Mouse (Mus musculus): Measurements from ENCODE around the gene Krcc1. TPM values are rescaled to one million over a fixed set of nuclear protein-coding genes. Genes with fewer than 3 reads are reported as not detected.
"Not testable (repeated sequence)": the region's sequence is repeated elsewhere in the genome, so short reads cannot be mapped to it uniquely, and the experiment has no call there.

Krcc1 gene
- polyA plus RNA-seq, 1 experiment from 2014 or later = 48.2 TPM

DNA sequence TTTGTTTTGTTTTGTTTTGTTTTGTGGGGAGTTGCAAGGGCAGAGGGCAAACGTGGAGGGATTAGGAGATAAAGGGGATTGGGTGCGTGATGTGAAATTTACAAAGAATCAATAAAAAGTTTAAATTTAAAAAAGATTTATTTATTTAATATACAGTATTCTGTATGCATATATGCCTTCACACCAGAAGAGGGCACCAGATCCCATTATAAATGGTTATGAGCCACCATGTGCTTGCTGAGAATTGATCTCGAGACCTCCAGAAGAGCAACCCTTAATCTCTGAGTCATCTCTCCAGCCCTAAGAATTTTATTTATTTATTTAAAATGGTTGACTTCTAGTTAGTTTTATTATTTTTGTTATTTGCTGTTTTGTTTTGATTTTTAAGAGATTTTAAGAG is 28.2 kb upstream of the Krcc1 start:
- Histone ChIP-seq H3K4me2 (no peak overlapping the region), H3K27me3 (no peaks in the 10 kb centered on the region), H3K4me1 (no peaks in the 10 kb centered on the region), H3K4me3 (no peak overlapping the region), H3K9ac (no peak overlapping the region), H3K36me3 (no peaks in the 10 kb centered on the region), H3K9me3 (no peaks in the 10 kb centered on the region), H3K27ac (no peak overlapping the region)
- WGBS = 90% methylated on average over 3 of the region's 3 CpGs
- ATAC-seq (ENCODE audit: insufficient number of reproducible peaks, low FRiP score, low TSS enrichment, low read depth) = no peak

DNA sequence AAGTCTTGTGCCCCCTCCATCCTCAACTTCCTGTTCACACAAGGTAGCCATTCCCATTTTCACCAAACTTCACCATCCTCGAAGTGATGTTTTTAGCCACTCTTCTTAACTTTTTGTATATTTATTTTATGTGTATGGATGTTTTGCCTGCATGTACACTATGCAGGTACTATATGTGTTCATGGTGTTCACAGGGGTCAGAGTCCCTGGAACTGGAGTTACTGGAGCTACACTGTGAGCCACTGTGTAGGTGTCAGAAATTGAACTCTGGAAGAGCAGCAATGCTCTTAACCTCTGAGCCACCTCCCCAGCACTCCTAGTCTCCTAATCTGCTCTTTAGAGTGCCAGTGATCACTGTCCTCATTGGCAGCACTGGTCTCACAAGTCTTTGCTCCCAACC is 23.1 kb upstream of the Krcc1 start:
- no peak for ATAC-seq (ENCODE audit: insufficient number of reproducible peaks, low FRiP score, low TSS enrichment, low read depth)
- 80% methylated on average over 1 of the region's 1 CpGs for WGBS
- Histone ChIP-seq H3K4me1 (no peaks in the 10 kb centered on the region), H3K4me2 (no peak overlapping the region), H3K9me3 (no peaks in the 10 kb centered on the region), H3K36me3 (no peaks in the 10 kb centered on the region), H3K9ac (no peak overlapping the region), H3K27ac (no peak overlapping the region), H3K27me3 (no peaks in the 10 kb centered on the region), H3K4me3 (no peak overlapping the region)

DNA sequence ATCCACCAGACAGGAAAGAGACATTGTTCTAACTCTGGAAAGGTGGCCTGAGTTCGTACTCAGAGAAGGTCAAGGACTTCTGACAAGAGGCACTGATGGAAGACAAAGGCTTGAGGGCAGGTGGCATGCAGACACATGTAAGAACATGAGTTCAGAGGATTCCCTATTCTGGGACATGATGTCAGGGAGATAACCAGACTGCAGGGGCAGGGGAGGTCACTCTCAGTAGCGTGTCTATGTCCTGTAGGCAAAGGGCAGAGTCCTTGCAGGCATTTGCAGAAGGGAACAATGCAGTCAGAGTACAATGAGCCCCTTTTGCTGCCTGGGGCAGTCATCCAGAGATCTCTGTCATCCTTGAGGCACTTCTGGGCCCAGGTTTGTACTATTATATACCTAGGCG is 21.9 kb upstream of the Krcc1 start:
- no peaks in the 10 kb centered on the region for H3K4me1 ChIP-seq
- no peak overlapping the region for H3K9ac ChIP-seq
- H3K4me3 ChIP-seq = no peak overlapping the region
- no peaks in the 10 kb centered on the region for H3K36me3 ChIP-seq
- 71% methylated on average over 3 of the region's 3 CpGs for WGBS
- H3K27ac ChIP-seq = no peak overlapping the region
- H3K27me3 ChIP-seq = no peaks in the 10 kb centered on the region
- H3K9me3 ChIP-seq = no peaks in the 10 kb centered on the region
- H3K4me2 ChIP-seq = no peak overlapping the region
- ATAC-seq (ENCODE audit: insufficient number of reproducible peaks, low FRiP score, low TSS enrichment, low read depth) = no peak

DNA sequence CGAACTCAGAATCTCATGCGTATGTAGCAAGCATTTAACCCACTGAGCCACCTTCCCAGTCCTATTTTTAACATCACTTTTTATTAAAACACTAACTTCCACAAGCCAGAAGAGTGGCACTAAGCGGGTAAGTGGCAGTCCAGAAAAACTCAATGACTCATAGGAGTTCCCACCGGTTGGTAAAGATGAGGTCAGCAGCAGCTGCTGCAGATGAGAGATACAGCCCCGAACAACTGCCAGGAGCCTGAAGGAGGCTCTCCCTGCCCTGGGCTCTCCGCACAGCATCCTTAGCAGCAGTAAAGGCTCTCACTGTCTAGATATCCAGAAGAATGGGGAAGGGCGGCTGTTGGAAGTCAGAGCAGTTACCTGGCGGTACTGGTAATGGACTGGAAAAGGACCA is 20.5 kb upstream of the Krcc1 start:
- Histone ChIP-seq H3K9ac (no peak overlapping the region), H3K27ac (no peak overlapping the region), H3K36me3 (no peaks in the 10 kb centered on the region), H3K9me3 (no peaks in the 10 kb centered on the region), H3K4me3 (no peak overlapping the region), H3K4me1 (no peaks in the 10 kb centered on the region), H3K27me3 (no peaks in the 10 kb centered on the region), H3K4me2 (no peak overlapping the region)
- 81% methylated on average over 8 of the region's 8 CpGs for WGBS
- ATAC-seq (ENCODE audit: insufficient number of reproducible peaks, low FRiP score, low TSS enrichment, low read depth) = no peak

DNA sequence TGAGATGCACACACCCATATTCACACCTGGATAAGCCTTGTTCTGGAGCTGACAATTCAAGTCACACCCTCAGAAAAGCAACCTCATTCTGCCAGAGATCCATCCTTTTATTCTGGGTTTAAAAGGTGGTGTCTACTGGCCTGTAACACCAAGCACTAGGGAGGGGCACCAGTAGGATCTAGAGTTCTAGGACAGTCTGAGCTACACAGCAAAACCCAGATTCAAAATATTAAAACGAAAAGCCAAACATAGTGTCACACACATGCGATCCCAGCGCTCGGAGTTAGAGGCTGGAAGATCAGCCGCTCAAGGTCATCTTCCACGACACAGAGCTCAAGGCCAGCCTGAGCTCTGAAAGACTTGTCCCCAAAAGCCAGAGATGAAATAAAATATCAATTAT is 17.0 kb upstream of the Krcc1 start:
- Histone ChIP-seq H3K36me3 (no peaks in the 10 kb centered on the region), H3K9me3 (no peaks in the 10 kb centered on the region), H3K9ac (no peak overlapping the region), H3K27me3 (no peaks in the 10 kb centered on the region), H3K27ac (no peak overlapping the region), H3K4me3 (no peak overlapping the region), H3K4me2 (no peak overlapping the region), H3K4me1 (no peaks in the 10 kb centered on the region)
- ATAC-seq (ENCODE audit: insufficient number of reproducible peaks, low FRiP score, low TSS enrichment, low read depth) = no peak
- 90% methylated on average over 6 of the region's 6 CpGs for WGBS

DNA sequence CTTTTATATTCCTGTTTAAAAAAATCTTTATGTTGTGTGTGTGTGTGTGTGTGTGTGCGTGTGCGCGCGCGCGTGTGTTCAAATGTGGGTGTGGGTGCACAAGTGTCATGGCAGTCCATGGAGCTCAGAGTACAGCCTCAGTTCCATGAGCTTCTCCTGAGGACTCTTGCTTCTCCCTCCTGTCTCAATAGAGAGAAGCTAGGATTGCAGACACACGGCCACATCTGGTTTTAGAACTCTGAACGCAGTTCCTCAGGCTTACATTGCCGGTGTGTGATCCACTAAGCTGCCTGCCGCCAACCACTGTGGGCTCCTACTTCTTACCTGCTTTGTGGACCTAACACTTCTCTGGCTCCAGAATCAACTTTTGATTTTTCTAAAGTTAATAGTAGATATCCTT is 15.3 kb upstream of the Krcc1 start:
- Histone ChIP-seq H3K27me3 (no peaks in the 10 kb centered on the region), H3K4me2 (no peak overlapping the region), H3K4me1 (no peaks in the 10 kb centered on the region), H3K9ac (no peak overlapping the region), H3K27ac (no peak overlapping the region), H3K36me3 (no peaks in the 10 kb centered on the region), H3K4me3 (no peak overlapping the region), H3K9me3 (no peaks in the 10 kb centered on the region)
- no peak for ATAC-seq (ENCODE audit: insufficient number of reproducible peaks, low FRiP score, low TSS enrichment, low read depth)
- 87% methylated on average over 10 of the region's 10 CpGs for WGBS

DNA sequence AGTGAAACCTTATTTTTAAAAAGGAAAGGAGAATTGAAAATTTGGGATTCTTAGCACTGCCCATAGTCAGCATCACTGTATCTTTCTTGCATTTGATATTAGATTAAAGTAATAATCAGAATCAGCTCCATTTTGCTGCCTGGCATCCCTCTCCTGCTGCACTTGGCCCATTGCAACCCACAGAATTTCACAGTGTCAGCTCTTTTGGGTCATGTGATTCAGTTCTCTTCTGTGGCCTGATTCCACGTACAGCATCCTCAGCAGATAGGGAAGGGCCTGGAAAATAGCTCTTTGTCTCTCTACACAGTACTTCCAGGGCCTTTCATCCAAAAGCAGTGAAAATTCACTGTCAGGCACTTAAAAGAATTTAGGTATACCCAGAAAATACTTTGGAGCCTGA is 14.1 kb upstream of the Krcc1 start:
- H3K9me3 ChIP-seq = no peaks in the 10 kb centered on the region
- no peaks in the 10 kb centered on the region for H3K36me3 ChIP-seq
- ATAC-seq (ENCODE audit: insufficient number of reproducible peaks, low FRiP score, low TSS enrichment, low read depth) = no peak
- H3K9ac ChIP-seq = no peak overlapping the region
- H3K27me3 ChIP-seq = no peaks in the 10 kb centered on the region
- H3K4me1 ChIP-seq = no peaks in the 10 kb centered on the region
- H3K4me2 ChIP-seq = no peak overlapping the region
- H3K27ac ChIP-seq = no peak overlapping the region
- H3K4me3 ChIP-seq = no peak overlapping the region
- 58% methylated on average over 1 of the region's 1 CpGs for WGBS

DNA sequence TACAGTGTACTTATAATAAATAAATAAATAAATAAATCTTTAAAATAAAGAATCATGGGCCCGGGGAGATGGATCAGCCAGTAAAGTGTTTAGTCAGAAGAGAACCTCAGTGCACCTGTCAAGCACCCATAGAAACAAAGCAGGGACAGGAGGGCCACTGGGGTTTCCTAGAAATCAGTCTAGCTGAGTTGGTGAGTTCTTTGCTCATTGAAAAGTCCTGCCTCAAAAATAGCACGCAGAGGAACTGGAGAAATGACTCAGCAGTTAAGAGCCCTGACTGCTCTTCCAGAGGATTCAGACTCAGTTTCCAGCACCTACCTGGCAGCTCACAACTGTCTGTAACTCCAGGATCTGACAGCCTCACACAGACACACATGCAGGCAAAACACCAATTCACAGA is 12.9 kb upstream of the Krcc1 start:
- no peaks in the 10 kb centered on the region for H3K27me3 ChIP-seq
- WGBS = 78% methylated on average over 2 of the region's 2 CpGs

DNA sequence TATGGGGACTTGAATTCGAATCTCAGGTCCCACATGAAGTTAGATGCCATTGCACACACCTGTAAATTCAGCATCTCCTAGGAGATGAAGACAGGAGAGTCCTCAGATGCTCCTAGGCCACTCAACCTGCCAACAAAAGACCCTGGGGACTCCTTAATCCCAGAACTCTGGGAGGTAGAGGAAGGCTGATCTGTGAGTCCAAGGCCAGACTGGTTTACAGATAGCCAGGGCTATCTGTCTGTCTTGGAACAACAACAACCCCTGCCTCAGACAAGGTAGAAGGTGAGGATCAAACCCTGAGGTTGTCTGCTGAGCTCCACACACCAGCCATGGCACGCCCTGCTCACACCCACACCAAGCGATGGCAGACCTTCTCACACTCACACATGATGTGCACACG is 12.3 kb upstream of the Krcc1 start:
- Histone ChIP-seq H3K4me3 (no peak overlapping the region), H3K36me3 (no peaks in the 10 kb centered on the region), H3K9ac (no peak overlapping the region), H3K9me3 (no peaks in the 10 kb centered on the region), H3K27ac (no peak overlapping the region), H3K4me1 (no peaks in the 10 kb centered on the region), H3K27me3 (no peaks in the 10 kb centered on the region), H3K4me2 (no peak overlapping the region)
- 86% methylated on average over 4 of the region's 4 CpGs for WGBS
- no peak for ATAC-seq (ENCODE audit: insufficient number of reproducible peaks, low FRiP score, low TSS enrichment, low read depth)

More for the DNA sequence above, 12.9 kb upstream of the Krcc1 start:
- no peaks in the 10 kb centered on the region for H3K4me1 ChIP-seq
- H3K27ac ChIP-seq = no peak overlapping the region
- no peaks in the 10 kb centered on the region for H3K9me3 ChIP-seq
- H3K9ac ChIP-seq = no peak overlapping the region
- H3K4me3 ChIP-seq = no peak overlapping the region
- H3K4me2 ChIP-seq = no peak overlapping the region
- H3K36me3 ChIP-seq = no peaks in the 10 kb centered on the region
- ATAC-seq (ENCODE audit: insufficient number of reproducible peaks, low FRiP score, low TSS enrichment, low read depth) = no peak

DNA sequence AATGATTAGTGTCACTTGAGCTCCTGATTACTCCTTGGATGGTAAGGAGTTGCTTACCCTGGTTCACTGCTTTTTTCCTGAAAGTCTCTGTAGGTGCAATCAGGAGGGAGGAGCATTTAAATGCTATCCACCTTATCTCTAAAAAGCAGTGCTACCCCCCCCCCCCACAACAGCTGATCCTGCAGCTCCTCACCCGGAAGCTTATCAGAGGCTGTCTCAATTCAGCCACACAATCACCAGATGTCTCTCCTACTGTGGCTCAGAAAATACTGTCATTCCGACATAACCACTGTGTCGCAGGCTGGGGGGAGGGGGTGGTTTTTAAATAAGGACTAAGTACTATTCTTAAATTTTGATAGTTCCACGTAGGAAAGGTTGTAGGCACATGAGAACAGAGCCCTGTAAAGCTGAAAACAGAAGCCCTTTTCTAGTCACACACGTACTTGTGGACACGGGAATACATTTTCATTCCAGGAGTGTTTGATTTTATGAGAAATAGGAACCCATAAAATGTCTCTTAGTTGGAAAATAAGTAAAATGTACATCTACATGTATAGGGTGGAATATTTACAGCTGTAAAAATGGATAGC is 11.3 kb upstream of the Krcc1 start:
- Histone ChIP-seq H3K4me2 (no peak overlapping the region), H3K27me3 (no peaks in the 10 kb centered on the region), H3K36me3 (no peaks in the 10 kb centered on the region), H3K4me3 (no peak overlapping the region), H3K9me3 (no peaks in the 10 kb centered on the region), H3K9ac (no peak overlapping the region), H3K4me1 (no peaks in the 10 kb centered on the region), H3K27ac (no peak overlapping the region)
- no peak for ATAC-seq (ENCODE audit: insufficient number of reproducible peaks, low FRiP score, low TSS enrichment, low read depth)
- WGBS = 27% methylated on average over 6 of the region's 6 CpGs

DNA sequence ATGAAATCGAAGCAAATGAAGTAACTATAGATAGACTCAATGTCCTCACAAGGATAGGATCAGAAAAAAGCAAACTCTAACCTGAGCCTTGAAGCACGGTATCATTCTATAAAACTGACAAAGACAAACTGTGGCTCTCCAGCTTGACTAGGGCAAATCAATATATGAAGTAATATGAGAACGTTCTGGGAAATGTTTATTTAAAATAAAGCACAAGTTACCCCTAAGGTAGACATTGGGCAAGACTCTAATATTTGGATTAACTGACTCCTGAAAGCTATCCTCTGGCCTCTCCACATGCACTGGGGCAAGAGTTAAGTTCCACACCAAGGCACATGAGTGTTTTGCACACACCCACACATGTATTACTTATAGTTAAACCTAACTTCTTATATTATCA is 10.4 kb upstream of the Krcc1 start:
- H3K4me3 ChIP-seq = no peak overlapping the region
- no peak overlapping the region for H3K4me2 ChIP-seq
- H3K27ac ChIP-seq = no peak overlapping the region
- no peaks in the 10 kb centered on the region for H3K4me1 ChIP-seq
- ATAC-seq (ENCODE audit: insufficient number of reproducible peaks, low FRiP score, low TSS enrichment, low read depth) = no peak
- no peaks in the 10 kb centered on the region for H3K27me3 ChIP-seq
- H3K9me3 ChIP-seq = no peaks in the 10 kb centered on the region
- WGBS = 77% methylated on average over 3 of the region's 3 CpGs
- H3K9ac ChIP-seq = no peak overlapping the region
- H3K36me3 ChIP-seq = no peaks in the 10 kb centered on the region

DNA sequence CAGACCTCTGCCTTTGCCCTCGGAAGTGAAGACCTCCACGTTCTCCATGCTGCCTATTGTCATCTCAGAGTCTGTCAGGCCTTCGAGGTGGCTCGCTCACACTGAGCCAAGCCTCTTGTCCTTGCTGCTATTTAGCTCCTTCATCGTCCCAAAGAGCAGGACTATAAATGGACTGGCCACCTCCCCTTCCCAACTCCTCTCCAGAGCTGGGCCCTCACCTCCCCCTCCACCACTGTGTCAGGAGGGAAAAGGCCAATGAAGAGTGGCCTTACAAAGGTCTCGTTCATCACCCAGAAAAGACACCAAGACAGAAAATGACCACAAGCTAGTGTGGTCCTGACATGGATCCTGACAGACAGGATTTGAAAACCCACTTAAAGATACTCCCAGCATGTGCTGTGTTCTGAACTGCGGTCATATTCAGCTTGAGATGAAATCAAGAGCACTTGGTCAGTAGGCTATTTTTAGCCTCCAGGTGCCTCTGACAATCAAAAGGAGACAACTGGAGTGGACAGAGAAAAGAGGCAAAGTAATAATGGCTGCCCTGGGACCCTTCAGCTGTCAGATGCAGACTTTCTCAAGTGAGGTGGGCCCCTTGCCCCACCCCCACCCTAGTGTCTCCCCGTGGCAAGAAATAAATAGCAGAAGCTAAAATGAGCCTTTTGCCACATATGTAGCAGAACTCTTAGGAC is 9.2 kb upstream of the Krcc1 start:
- Histone ChIP-seq H3K27me3 (no peaks in the 10 kb centered on the region), H3K36me3 (no peaks in the 10 kb centered on the region), H3K9ac (no peak overlapping the region), H3K4me3 (no peak overlapping the region), H3K4me2 (no peak overlapping the region), H3K4me1 (no peaks in the 10 kb centered on the region), H3K27ac (no peak overlapping the region), H3K9me3 (no peaks in the 10 kb centered on the region)
- ATAC-seq (ENCODE audit: insufficient number of reproducible peaks, low FRiP score, low TSS enrichment, low read depth) = 0 out of 2 replicates have a peak, but pooled peaks have one; percentile 19
- 66% methylated on average over 8 of the region's 8 CpGs for WGBS

DNA sequence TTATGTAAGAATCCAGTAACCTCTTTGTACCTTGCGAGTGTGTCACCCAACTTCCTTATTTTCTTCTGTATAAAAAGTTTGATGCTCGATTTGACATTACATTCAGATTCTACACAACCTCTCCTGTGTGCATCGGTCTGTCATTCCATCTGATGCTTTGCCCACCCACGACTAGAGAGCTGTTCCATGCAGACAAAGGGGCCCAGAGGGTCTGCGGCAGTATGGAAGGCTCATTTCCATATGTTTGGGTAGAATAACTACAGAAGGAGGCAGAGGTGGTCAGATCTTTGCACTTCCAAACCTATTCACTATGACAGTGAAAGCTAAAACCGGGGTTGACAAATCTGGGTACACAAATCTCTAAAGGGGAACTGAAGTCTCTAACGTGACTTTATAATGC is 3.9 kb upstream of the Krcc1 start:
- not testable (repeated sequence) for H3K27me3 ChIP-seq; H3K27ac ChIP-seq; H3K4me2 ChIP-seq; H3K36me3 ChIP-seq; H3K9me3 ChIP-seq; ATAC-seq (ENCODE audit: insufficient number of reproducible peaks, low FRiP score, low TSS enrichment, low read depth); H3K9ac ChIP-seq; H3K4me1 ChIP-seq; H3K4me3 ChIP-seq
- WGBS = 80% methylated on average over 7 of the region's 7 CpGs

All from limb, embryonic 15.5 days (tissue).